Mouse (Mus musculus) liver, adult 2 months (tissue): Measurements from ENCODE around the gene Fam131a. TPM values are rescaled to one million over a fixed set of nuclear protein-coding genes. Genes with fewer than 3 reads are reported as not detected.
A peak's percentile ranks its signal among the peaks of the same experiment; 100 is the strongest.

Source experiments
- DNase-seq: peaks from one replicate; pipeline ENCODE4 v3.0.0-alpha.2; 2011; ENCODE audit warnings: low read depth, low spot score; ENCODE audit errors: extremely low read depth
- H3K27ac ChIP-seq: fragments of 200-500 bp; replicated peaks from 2 replicates; pipeline ENCODE4 v1.5.1; 2012; ENCODE audit warnings: low read depth, mild to moderate bottlenecking, control low read depth, inconsistent platforms, low read length; ENCODE audit not compliant: insufficient read depth
- H3K27me3 ChIP-seq: fragments of 200-500 bp; 2 replicates; pipeline ENCODE4 v1.6.1; 2012; ENCODE audit warnings: mild to moderate bottlenecking, moderate library complexity, low read length, inconsistent platforms; ENCODE audit not compliant: control insufficient read depth, insufficient read depth
- H3K36me3 ChIP-seq: fragments of 200-500 bp; 2 replicates; pipeline ENCODE4 v1.6.1; 2012; ENCODE audit warnings: low read length, inconsistent platforms; ENCODE audit not compliant: control insufficient read depth, insufficient read depth
- H3K4me1 ChIP-seq: fragments of 200-500 bp; 2 replicates; pipeline ENCODE4 v1.6.1; 2011; ENCODE audit warnings: low read length; ENCODE audit not compliant: control insufficient read depth, insufficient read depth
- H3K4me3 ChIP-seq: fragments of 200-500 bp; 2 replicates; pipeline ENCODE4 v1.5.1; 2011; ENCODE audit warnings: low read depth, mild to moderate bottlenecking, control low read depth, low read length, moderate library complexity; ENCODE audit not compliant: insufficient read depth
- H3K79me2 ChIP-seq: fragments of 200-500 bp; 2 replicates; pipeline ENCODE4 v1.6.1; 2012; ENCODE audit warnings: inconsistent platforms, mild to moderate bottlenecking, low read length, moderate library complexity; ENCODE audit not compliant: control insufficient read depth, insufficient read depth
- H3K9ac ChIP-seq: fragments of 200-500 bp; 2 replicates; pipeline ENCODE4 v1.6.1; 2012; ENCODE audit warnings: low read depth, mild to moderate bottlenecking, control low read depth, inconsistent platforms, low read length
- CTCF ChIP-seq: fragments of 200-500 bp; IDR thresholded peaks from 2 replicates; pipeline ENCODE4 v1.5.1; 2011; ENCODE audit warnings: low read depth, low read length, control low read depth
- POLR2A ChIP-seq: fragments of 200-500 bp; IDR thresholded peaks from 2 replicates; pipeline ENCODE4 v1.6.1; 2011; ENCODE audit warnings: low read length, control low read depth; ENCODE audit not compliant: insufficient read depth; ENCODE audit errors: extremely low read depth
- WGBS: fragments of 180-500 bp; shearing (Covaris S2); methylation state at CpG from one replicate; pipeline ENCODE4 v1.1.7; 2018; 5-methylcytosine and 5-hydroxymethylcytosine counted together
- polyA plus RNA-seq: library from polyadenylated mRNA; depleted of rRNA; stranded (reverse); fragments of >200 nt; gene quantifications from 2 replicates; pipeline ENCODE4 v1.2.3, GENCODE M21; 2012
- total RNA-seq: library from RNA; depleted of rRNA; stranded (reverse); fragments of >200 nt; gene quantifications from 2 replicates; pipeline ENCODE4 v1.2.3, GENCODE M21; 2014

Gene Fam131a
- total and polyA plus RNA-seq, 2 experiments, result 0.37 to 0.99 TPM

- no peak for DNase-seq
- Histone ChIP-seq H3K4me1 (no peaks in the 10 kb centered on the region), H3K27me3 (no peaks in the 10 kb centered on the region), H3K36me3 (0 out of 2 replicates have a peak, but pooled peaks cover 2% of the 10 kb centered on the region), H3K4me3 (no peak overlapping the region), H3K79me2 (no peaks in the 10 kb centered on the region), H3K27ac (no peak overlapping the region), H3K9ac (no peak overlapping the region)
- WGBS, result 95% methylated on average over 21 of the region's 21 CpGs
- TF ChIP-seq CTCF, result no peak
- TF ChIP-seq POLR2A, result no peak
Observed at GRCm38 (mm10) chr16:20708220-20708938, 15.3 kb downstream of the Fam131a start.

- WGBS, result 86% methylated on average over 19 of the region's 19 CpGs
- H3K27me3 ChIP-seq, result no peaks in the 10 kb centered on the region
- no peak overlapping the region for H3K27ac ChIP-seq
- H3K79me2 ChIP-seq, result no peaks in the 10 kb centered on the region
- H3K9ac ChIP-seq, result no peak overlapping the region
- H3K36me3 ChIP-seq, result 0 out of 2 replicates have a peak, but pooled peaks cover 2% of the 10 kb centered on the region
- no peak overlapping the region for H3K4me3 ChIP-seq
- DNase-seq, result no peak
- H3K4me1 ChIP-seq, result no peaks in the 10 kb centered on the region
- peak; percentile 69 for TF ChIP-seq CTCF
- TF ChIP-seq POLR2A, result no peak
Observed at GRCm38 (mm10) chr16:20708939-20709734, 16.1 kb downstream of the Fam131a start.

GRCm38 (mm10) chr16:20710370-20710769 lies 17.3 kb downstream of the Fam131a start:
- Histone ChIP-seq H3K27ac (no peak overlapping the region), H3K4me3 (no peak overlapping the region), H3K27me3 (no peaks in the 10 kb centered on the region), H3K4me1 (0 out of 2 replicates have a peak, but pooled peaks cover 3% of the 10 kb centered on the region), H3K36me3 (0 out of 2 replicates have a peak, but pooled peaks cover 2% of the 10 kb centered on the region), H3K79me2 (no peaks in the 10 kb centered on the region), H3K9ac (no peak overlapping the region)
- no peak for TF ChIP-seq POLR2A
- no peak for TF ChIP-seq CTCF
- WGBS, result 93% methylated on average over 11 of the region's 11 CpGs
- no peak for DNase-seq

GRCm38 (mm10) chr16:20710810-20711209 lies 17.8 kb downstream of the Fam131a start:
- Histone ChIP-seq H3K36me3 (0 out of 2 replicates have a peak, but pooled peaks cover 2% of the 10 kb centered on the region), H3K27me3 (no peaks in the 10 kb centered on the region), H3K4me3 (no peak overlapping the region), H3K27ac (no peak overlapping the region), H3K9ac (no peak overlapping the region), H3K4me1 (0 out of 2 replicates have a peak, but pooled peaks cover 3% of the 10 kb centered on the region), H3K79me2 (no peaks in the 10 kb centered on the region)
- no peak for TF ChIP-seq POLR2A
- TF ChIP-seq CTCF, result peak; percentile 9; the same call in 1 of the 2 replicates
- whole genome bisulfite sequencing, result 82% methylated on average over 4 of the region's 4 CpGs
- no peak for DNase-seq

GRCm38 (mm10) chr16:20712190-20712589 lies 19.1 kb downstream of the Fam131a start:
- Histone ChIP-seq H3K27me3 (no peaks in the 10 kb centered on the region), H3K9ac (no peak overlapping the region), H3K36me3 (0 out of 2 replicates have a peak, but pooled peaks cover 2% of the 10 kb centered on the region), H3K79me2 (no peaks in the 10 kb centered on the region), H3K4me3 (no peak overlapping the region), H3K4me1 (0 out of 2 replicates have a peak, but pooled peaks cover 3% of the 10 kb centered on the region), H3K27ac (no peak overlapping the region)
- TF ChIP-seq CTCF, result no peak
- no peak for TF ChIP-seq POLR2A
- 90% methylated on average over 9 of the region's 9 CpGs for WGBS
- DNase-seq, result no peak
